Comparison of ENCODE assay signal across 9 mouse cellular contexts in genomic region chr14:115371131-115371530, GRCm38 (mm10).
DNase-seq lines count a peak whose midpoint lies in the region; ATAC-seq and TF ChIP-seq lines count a peak whose summit lies in the region.
"Had no signal": no experiment of that assay in that cellular context is flagged by ENCODE, and none has a peak within 500 bp of the region (broad histone marks: within the 10 kb centered on the region; RNA-seq: fewer than 3 reads in every experiment).

No protein-coding gene starts in this region.

- H3K4me1 ChIP-seq in midbrain, postnatal 0 days (ENCODE audit: insufficient read depth, low read length) = no peaks in the 10 kb centered on the region
- peaks cover 3% of the 10 kb centered on the region; the same call in 1 of the 2 replicates for H3K4me1 ChIP-seq in midbrain, embryonic 10.5 days
- H3K4me1 ChIP-seq in bone marrow macrophage, adult 2 months (ENCODE audit: control insufficient read depth, insufficient read depth, low read length) = no peaks in the 10 kb centered on the region
- H3K4me1 ChIP-seq: megakaryocyte, embryonic 14.5 days had no signal

- peak; percentile 42; the same call in 1 of the 2 replicates for TF ChIP-seq CTCF in midbrain, postnatal 0 days (IDR thresholded peaks at IDR 0.05)
- TF ChIP-seq CTCF in bone marrow macrophage, adult 2 months (IDR thresholded peaks at IDR 0.05; ENCODE audit: low read depth, low read length) = peak; percentile 50

- no peak overlapping the region for H3K9ac ChIP-seq in midbrain, postnatal 0 days (replicated peaks; ENCODE audit: low read length, poor library complexity, severe bottlenecking)

- peak; percentile 41 for DNase-seq in gastrocnemius, postnatal 10 days
- DNase-seq in gastrocnemius, adult 18-20 months (ENCODE audit: low spot score) = no peak
- no peak for DNase-seq in midbrain, postnatal 0 days (ENCODE audit: low spot score)
- DNase-seq in midbrain, embryonic 10.5 days (ENCODE audit: low spot score) = no peak
- peak; percentile 19 for DNase-seq in mesoderm, embryonic 11.5 days (ENCODE audit: low read depth, low spot score)
- no peak for DNase-seq in layer of hippocampus, adult 9-10 months (ENCODE audit: low spot score)

- no peak overlapping the region for H3K27ac ChIP-seq in midbrain, postnatal 0 days (ENCODE audit: low read depth, low read length)
- H3K27ac ChIP-seq in midbrain, embryonic 10.5 days (replicated peaks) = no peak overlapping the region
- H3K27ac ChIP-seq in bone marrow macrophage, adult 2 months (ENCODE audit: insufficient read depth, low read depth, low read length) = no peak overlapping the region

- no peaks in the 10 kb centered on the region for H3K9me3 ChIP-seq in midbrain, postnatal 0 days (ENCODE audit: low read length)
- H3K9me3 ChIP-seq in midbrain, embryonic 10.5 days (replicated peaks) = no peaks in the 10 kb centered on the region
- H3K9me3 ChIP-seq: megakaryocyte, embryonic 14.5 days had no signal

- no peak overlapping the region for H3K4me3 ChIP-seq in midbrain, postnatal 0 days (ENCODE audit: low read depth, low read length)
- no peak overlapping the region for H3K4me3 ChIP-seq in midbrain, embryonic 10.5 days
- H3K4me3 ChIP-seq in bone marrow macrophage, adult 2 months (ENCODE audit: insufficient read depth, low read length) = no peak overlapping the region
- H3K4me3 ChIP-seq: megakaryocyte, embryonic 14.5 days had no signal

- 8% methylated on average over 1 of the region's 1 CpGs for WGBS in midbrain, postnatal 0 days
- 6% methylated on average over 1 of the region's 1 CpGs for WGBS in midbrain, embryonic 10.5 days

- H3K27me3 ChIP-seq in midbrain, postnatal 0 days (ENCODE audit: insufficient read depth, low read length) = no peaks in the 10 kb centered on the region
- no peaks in the 10 kb centered on the region for H3K27me3 ChIP-seq in midbrain, embryonic 10.5 days (ENCODE audit: low read depth, poor library complexity, severe bottlenecking)
- H3K27me3 ChIP-seq: megakaryocyte, embryonic 14.5 days had no signal

- H3K4me2 ChIP-seq in midbrain, postnatal 0 days (ENCODE audit: low read depth, low read length, poor library complexity, severe bottlenecking) = no peak overlapping the region

- no peak for TF ChIP-seq POLR2A in bone marrow macrophage, adult 2 months (IDR thresholded peaks at IDR 0.05; ENCODE audit: borderline replicate concordance, low read depth, low read length)

- ATAC-seq in midbrain, postnatal 0 days (ENCODE audit: low FRiP score) = no peak
- no peak for ATAC-seq in erythroid progenitor cell, adult 5-6 weeks (replicated peaks; ENCODE audit: low FRiP score, poor library complexity, severe bottlenecking)

- H3K36me3 ChIP-seq in midbrain, postnatal 0 days (ENCODE audit: insufficient read depth, low read length) = no peaks in the 10 kb centered on the region
- H3K36me3 ChIP-seq in midbrain, embryonic 10.5 days = no peaks in the 10 kb centered on the region

Comparison
In these comparisons a context has a peak if more than half of its experiments do, and no peak if none do; other contexts are left out.
1. DNase-seq: peak in gastrocnemius, postnatal 10 days (single experiment) and mesoderm, embryonic 11.5 days (single experiment); none in gastrocnemius, adult 18-20 months (single experiment), midbrain, postnatal 0 days (single experiment), midbrain, embryonic 10.5 days (single experiment) and layer of hippocampus, adult 9-10 months (single experiment).